Mouse (Mus musculus) fat pad, adult 2 months (tissue): ENCODE measurements at regions not wholly inside any gene's neighbourhood (a gene's known extent, or its start where the extent isn't known, plus 50 kb on each side); places are given as distances from the start of the nearest gene placed in this dataset.
"Not testable (repeated sequence)": the region's sequence is repeated elsewhere in the genome, so short reads cannot be mapped to it uniquely, and the experiment has no call there.

Experiments used
- DNase-seq: peaks from one replicate; pipeline ENCODE4 v3.0.0-alpha.2; 2011; ENCODE audit warnings: low read depth, low spot score; ENCODE audit errors: extremely low read depth

DNA sequence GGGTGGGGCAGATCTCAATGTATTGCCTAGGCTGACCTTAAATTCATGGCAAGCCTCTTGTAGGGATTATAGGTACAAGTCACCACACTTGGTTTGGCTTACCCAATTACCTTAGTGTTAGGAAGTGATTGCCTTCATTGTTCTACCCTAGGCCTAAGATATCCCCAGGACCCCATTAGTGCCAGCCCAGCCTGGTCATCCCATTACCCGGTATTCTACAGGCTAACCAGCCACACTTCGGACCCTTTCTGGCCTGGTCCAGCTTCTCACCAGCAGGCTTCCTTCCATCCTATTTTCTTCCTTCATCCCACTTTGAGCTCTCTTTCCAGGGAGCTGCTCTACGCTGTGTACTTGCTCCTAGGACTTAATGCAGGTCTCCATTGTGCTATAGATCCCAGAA lies 59.5 kb downstream of the Tex35 start:
- DNase-seq: no peak

- DNase-seq: peak; percentile 18
These were observed 60.1 kb downstream of the Tex35 start for GRCm38 (mm10) chr1:157048201-157048923.

- peak; percentile 61 for DNase-seq
These were observed 60.7 kb downstream of the Tex35 start for GRCm38 (mm10) chr1:157047751-157048200.

DNA sequence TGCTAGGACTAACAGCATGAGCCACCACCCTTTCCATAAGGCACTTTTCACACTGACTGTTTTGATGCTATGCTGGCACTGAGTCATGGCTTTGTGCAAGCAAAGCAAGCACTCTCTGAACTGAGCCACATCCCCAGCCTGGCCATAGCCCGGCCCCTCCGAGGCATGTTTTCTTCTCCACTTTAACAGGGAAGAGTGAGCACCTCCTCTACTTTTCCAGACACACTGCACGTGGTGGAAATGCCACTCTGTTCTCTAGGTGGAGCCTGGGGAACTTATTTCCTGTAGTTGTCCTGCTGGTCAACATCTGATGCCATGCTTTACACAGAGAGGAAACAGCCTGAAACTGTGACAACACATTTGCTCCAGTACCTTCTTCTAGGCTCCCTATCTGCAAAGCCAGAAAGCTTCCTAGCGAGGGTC lies 61.7 kb downstream of the Tex35 start:
- DNase-seq: no peak

- no peak for DNase-seq
These were observed 68.7 kb downstream of the Tex35 start for GRCm38 (mm10) chr1:157039836-157040196.

DNA sequence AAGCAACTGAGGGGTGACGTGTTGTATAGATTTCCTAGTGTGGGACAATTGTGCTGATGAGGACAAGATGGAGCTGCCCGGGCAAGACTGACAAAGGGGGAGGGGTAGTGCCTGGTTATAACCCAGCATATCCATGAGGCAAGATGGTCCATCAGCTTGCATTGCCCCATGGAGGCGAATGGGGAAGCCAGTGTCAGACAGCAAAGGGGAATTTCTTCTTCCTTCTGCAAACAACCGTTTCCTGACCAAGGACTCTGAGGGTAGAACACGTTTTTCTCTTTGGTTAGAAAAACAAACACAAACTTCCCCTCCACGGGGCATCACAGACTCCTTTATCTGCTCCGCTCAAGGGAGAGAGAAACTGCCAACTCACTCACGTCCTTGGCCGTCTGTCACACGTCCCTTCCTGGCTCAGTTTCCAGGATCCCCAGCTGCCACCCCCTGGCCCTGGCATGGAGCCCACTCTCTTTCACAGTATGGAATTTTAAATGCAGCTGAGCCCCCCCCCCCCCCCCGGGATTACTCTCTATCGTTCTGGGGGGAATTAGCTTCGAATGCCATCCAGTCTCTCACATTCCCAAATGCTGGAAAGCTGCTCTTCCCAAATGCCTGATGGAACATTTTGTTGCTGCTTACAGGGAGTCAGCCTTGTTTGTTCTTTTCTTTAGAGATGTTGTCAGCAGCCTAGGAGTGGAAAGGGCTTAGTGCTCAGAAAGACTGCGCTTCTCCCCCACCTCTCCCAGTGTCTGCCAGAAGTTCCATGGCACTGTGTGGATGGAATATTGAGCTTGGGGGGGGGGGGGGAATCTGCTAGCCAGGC lies 69.3 kb downstream of the Tex35 start:
- DNase-seq: no peak

GRCm38 (mm10) chr1:157038111-157039008 lies 70.1 kb downstream of the Tex35 start:
- DNase-seq: no peak

DNA sequence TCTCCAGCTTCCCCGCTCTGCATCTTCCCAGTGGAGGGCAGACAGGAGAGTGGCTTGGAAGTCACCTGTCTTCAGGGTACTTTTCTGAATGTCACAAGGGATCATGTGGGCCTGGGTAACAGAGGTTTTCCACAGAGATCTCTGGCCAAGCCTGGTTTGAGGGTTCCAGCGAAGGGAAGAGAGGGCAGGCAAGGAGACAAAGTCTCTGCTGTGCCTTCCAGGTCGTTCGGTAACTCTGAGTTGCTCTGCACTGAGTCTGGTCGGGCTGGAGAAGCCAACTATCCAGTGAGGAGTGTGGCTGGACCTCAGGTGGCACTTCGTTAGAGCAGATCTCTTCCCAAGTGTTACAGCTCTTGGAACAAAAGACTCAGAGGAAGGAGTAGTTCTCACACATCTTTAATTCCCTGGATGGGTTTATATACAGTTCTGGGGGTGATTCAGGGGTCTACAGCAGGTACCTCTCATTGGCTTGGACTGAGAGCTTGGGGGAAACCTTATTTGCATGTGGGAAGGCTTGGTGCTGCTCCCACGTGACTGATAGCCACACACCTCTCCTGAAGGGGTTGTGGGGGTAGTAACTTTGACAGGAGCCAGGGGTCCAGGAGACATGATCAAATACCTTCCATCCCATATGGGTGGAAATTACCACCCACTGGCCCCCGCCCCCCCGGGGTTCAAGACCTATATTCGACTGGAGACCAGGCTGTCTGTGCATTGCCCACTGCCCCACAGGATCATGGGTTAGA lies 71.1 kb downstream of the Tex35 start:
- no peak for DNase-seq

- DNase-seq: no peak
These were observed 71.7 kb downstream of the Tex35 start for GRCm38 (mm10) chr1:157036779-157037178.

DNA sequence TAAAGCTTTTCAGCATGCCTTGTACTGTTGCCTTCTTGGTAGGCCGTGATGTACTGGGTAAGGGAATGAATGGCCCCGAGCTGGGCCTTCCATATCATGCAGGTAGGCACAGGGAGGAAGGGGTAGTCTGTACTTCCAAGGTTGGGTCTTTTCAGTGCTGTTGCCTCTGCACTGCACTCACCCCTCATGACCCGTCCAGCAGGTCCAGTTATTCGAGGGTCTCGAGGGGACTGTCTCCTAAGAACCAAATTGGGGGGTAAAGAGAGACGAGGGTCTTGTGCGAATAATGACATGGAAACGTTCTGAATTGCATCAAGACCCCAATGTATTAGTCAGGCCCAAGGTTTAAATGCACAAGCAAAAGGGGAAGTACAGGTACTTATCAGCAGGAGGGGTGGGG lies 73.3 kb downstream of the Tex35 start:
- not testable (repeated sequence) for DNase-seq

- DNase-seq: no peak
These were observed 79.8 kb downstream of the Tex35 start for GRCm38 (mm10) chr1:157028682-157029081.

GRCm38 (mm10) chr1:157027681-157028080 lies 80.8 kb downstream of the Tex35 start:
- DNase-seq: no peak

- no peak for DNase-seq
These were observed 84.0 kb upstream of the Ralgps2 start for GRCm38 (mm10) chr1:157023462-157023861.

DNA sequence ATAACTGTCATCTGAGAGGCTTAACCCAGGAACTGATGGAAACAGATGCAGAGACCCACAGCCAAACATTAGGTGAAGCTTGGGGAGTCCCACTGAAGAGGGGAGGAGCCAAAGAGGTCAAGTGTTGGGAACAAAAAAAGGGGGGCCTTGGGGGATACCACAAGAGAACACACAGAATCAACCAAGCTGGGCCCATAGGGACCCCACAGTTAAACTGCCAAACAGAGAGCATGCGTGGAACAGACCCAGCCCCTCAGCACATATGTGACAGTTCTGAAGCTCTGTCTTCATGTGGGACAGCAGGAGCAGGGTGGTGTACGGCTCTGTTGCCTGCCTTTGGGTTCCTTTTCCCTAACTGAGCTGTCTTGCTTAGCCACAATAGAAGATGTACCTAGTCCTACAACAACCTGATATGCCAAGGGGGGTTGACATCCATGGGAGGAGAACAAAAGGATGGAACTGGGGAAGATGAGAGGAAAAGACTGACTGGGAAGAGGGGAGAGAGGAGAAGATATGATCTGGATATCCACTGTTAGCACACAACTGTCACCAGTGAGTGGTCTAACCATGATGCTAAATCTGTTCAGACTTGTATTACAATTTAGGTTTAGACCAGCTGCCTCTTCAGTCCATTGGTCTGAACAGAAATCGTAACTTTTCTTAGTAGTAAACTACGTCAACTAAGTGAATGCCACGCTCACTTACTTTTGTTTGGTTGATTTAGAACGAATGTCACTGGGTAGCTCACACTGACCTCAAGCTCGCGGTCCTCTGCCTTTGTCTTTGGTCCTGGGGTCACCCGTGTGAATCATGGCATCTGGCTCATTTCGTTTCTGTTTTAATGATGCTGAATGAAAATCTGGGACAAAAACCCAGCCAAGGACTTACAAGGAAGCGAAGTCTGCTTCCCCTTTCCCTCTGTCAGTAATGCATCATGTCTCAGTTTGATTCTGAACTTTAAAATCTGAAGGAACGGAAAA lies 83.3 kb upstream of the Ralgps2 start:
- DNase-seq: no peak

GRCm38 (mm10) chr1:157019892-157020291 lies 80.5 kb upstream of the Ralgps2 start:
- no peak for DNase-seq

DNA sequence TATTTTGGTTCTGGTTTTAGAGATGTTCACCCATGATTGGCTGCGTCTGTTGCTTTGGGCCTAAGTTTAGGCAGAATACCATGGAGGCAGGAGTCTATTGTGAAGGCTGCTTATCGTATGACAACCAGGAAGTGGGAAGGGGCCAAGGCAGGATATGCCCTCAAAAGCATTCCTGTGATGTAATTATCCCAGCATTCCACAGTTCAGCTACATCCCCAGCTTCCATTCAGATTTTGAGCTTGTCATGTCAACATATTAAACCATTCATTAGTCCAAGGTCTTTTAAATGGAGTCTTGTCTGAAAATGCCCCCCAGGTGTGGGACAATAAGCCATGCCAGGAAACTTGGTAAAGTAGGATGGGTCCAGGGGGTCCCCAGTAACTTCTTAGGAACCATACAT lies 79.3 kb upstream of the Ralgps2 start:
- DNase-seq: no peak

- no peak for DNase-seq
These were observed 78.0 kb upstream of the Ralgps2 start for GRCm38 (mm10) chr1:157017198-157017994.

GRCm38 (mm10) chr1:157016625-157017024 lies 77.2 kb upstream of the Ralgps2 start:
- no peak for DNase-seq
